Mouse (Mus musculus) liver, postnatal 0 days (tissue): ENCODE measurements around the gene Stx2.

ENCODE experiments used
- CTCF ChIP-seq: sonication (generic); IDR thresholded peaks from 2 replicates; pipeline ENCODE4 v1.5.1; 2016; ENCODE audit warnings: antibody characterized with exemption, low read depth
- EP300 ChIP-seq: IDR thresholded peaks from 2 replicates; pipeline ENCODE4 v1.6.1; 2016; ENCODE audit warnings: antibody characterized with exemption, low read depth, mild to moderate bottlenecking

GRCm38 (mm10) chr5:129020300-129020668, 11.9 kb upstream of the Stx2 start:
- TF ChIP-seq EP300 = no peak
- TF ChIP-seq CTCF = peak; percentile 37
